Mouse (Mus musculus): ENCODE data around the gene Brpf3.
"Not testable (repeated sequence)": the region's sequence is repeated elsewhere in the genome, so short reads cannot be mapped to it uniquely, and the experiment has no call there.

Brpf3 gene

GRCm38 (mm10) chr17:28799291-28800160, 1.4 kb upstream of the Brpf3 start:
- DNase-seq (ENCODE audit: low spot score), result no peak

- no peak for DNase-seq (ENCODE audit: low spot score)
Observed at GRCm38 (mm10) chr17:28800281-28800670, 614 bp upstream of the Brpf3 start.

- DNase-seq (ENCODE audit: low spot score), result peak; percentile 97
Observed at GRCm38 (mm10) chr17:28801474-28802005, 650 bp downstream of the Brpf3 start.

GRCm38 (mm10) chr17:28802006-28802481, 1.2 kb downstream of the Brpf3 start:
- no peak for DNase-seq (ENCODE audit: low spot score)

GRCm38 (mm10) chr17:28803316-28803715, 2.4 kb downstream of the Brpf3 start:
- DNase-seq (ENCODE audit: low spot score), result no peak

- no peak for DNase-seq (ENCODE audit: low spot score)
Observed at GRCm38 (mm10) chr17:28804973-28805372, 4.1 kb downstream of the Brpf3 start.

GRCm38 (mm10) chr17:28806770-28807169, 5.9 kb downstream of the Brpf3 start:
- no peak for DNase-seq (ENCODE audit: low spot score)

- no peak for DNase-seq (ENCODE audit: low spot score)
Observed at GRCm38 (mm10) chr17:28808714-28809113, 7.8 kb downstream of the Brpf3 start.

- DNase-seq (ENCODE audit: low spot score), result no peak
Observed at GRCm38 (mm10) chr17:28809175-28809831, 8.4 kb downstream of the Brpf3 start.

- DNase-seq (ENCODE audit: low spot score), result no peak
Observed at GRCm38 (mm10) chr17:28812345-28812744, 11.5 kb downstream of the Brpf3 start.

GRCm38 (mm10) chr17:28814529-28815097, 13.7 kb downstream of the Brpf3 start:
- no peak for DNase-seq (ENCODE audit: low spot score)

GRCm38 (mm10) chr17:28815384-28816004, 14.6 kb downstream of the Brpf3 start:
- DNase-seq (ENCODE audit: low spot score), result no peak

- not testable (repeated sequence) for DNase-seq (ENCODE audit: low spot score)
Observed at GRCm38 (mm10) chr17:28816326-28816725, 15.4 kb downstream of the Brpf3 start.

- DNase-seq (ENCODE audit: low spot score), result no peak
Observed at GRCm38 (mm10) chr17:28816875-28817811, 16.3 kb downstream of the Brpf3 start.

- no peak for DNase-seq (ENCODE audit: low spot score)
Observed at GRCm38 (mm10) chr17:28820189-28820588, 19.3 kb downstream of the Brpf3 start.

- DNase-seq (ENCODE audit: low spot score), result no peak
Observed at GRCm38 (mm10) chr17:28823004-28823745, 22.3 kb downstream of the Brpf3 start.

GRCm38 (mm10) chr17:28823749-28824148, 22.9 kb downstream of the Brpf3 start:
- no peak for DNase-seq (ENCODE audit: low spot score)

- DNase-seq (ENCODE audit: low spot score), result no peak
Observed at GRCm38 (mm10) chr17:28824896-28825295, 24.0 kb downstream of the Brpf3 start.

- DNase-seq (ENCODE audit: low spot score), result no peak
Observed at GRCm38 (mm10) chr17:28825359-28826041, 24.6 kb downstream of the Brpf3 start.

Measured in ovary, postnatal 10 days (tissue).